Mouse (Mus musculus): ENCODE data around the gene Hsd17b13.

DNA sequence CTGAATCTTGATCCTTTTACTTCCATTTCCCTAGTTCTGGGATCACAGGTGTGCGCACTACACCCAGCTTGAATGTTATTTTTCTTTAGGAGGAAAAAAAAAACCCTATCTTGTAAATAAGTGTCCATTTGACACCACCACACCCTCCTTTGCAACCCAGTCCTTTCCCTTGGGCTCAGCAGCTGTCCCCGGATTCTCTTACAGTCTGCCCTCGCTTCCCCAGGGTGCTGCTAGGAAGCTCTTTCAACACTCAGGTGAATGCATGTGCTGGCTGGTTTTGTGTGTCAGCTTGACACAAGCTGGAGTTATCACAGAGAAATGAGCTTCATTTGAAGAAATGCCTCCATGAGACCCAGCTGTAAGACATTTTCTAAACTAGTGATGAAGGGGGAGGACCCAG is 59.0 kb downstream of the Hsd17b13 start:
- TF ChIP-seq POLR2A (IDR thresholded peaks at IDR 0.05; ENCODE audit: borderline replicate concordance, low read depth, low read length), result no peak
- TF ChIP-seq CTCF (IDR thresholded peaks at IDR 0.05; ENCODE audit: low read depth, low read length), result no peak
